11 mouse cellular contexts compared by ENCODE assay signal in genomic region chr10:40346776-40347403, GRCm38 (mm10).
"Had no signal": no experiment of that assay in that cellular context is flagged by ENCODE, and none has a peak within 500 bp of the region (broad histone marks: within the 10 kb centered on the region; RNA-seq: fewer than 3 reads in every experiment).

No protein-coding gene starts in this region.

- H3K27me3 ChIP-seq: limb, embryonic 13.5 days had no signal

- H3K9me3 ChIP-seq: limb, embryonic 10.5 days; limb, embryonic 13.5 days had no signal

- H3K9ac ChIP-seq: limb, embryonic 13.5 days had no signal

- H3K27ac ChIP-seq: kidney, postnatal 0 days; limb, embryonic 13.5 days had no signal

- DNase-seq: kidney, adult 2 months; kidney, postnatal 25 days; lung, adult 2 months; lung, postnatal 14 days; lung, postnatal 4 days; midbrain, embryonic 14.5 days; thymus, adult 18-20 months had no signal

- H3K4me3 ChIP-seq: layer of hippocampus, adult 2 months had no signal

- H3K36me3 ChIP-seq: limb, embryonic 10.5 days; limb, embryonic 13.5 days had no signal
